Mouse (Mus musculus) midbrain, embryonic 16.5 days (tissue): ENCODE data around the gene Gm960. TPM values are rescaled to one million over a fixed set of nuclear protein-coding genes. Genes with fewer than 3 reads are reported as not detected.

Experiments
- ATAC-seq: fragments of 200-750 bp; cut with Nextera tagmentation; 2 replicates; pipeline ENCODE4 v1.8.0; 2017; ENCODE audit warnings: moderate TSS enrichment
- H3K27ac ChIP-seq: fragments of 300-500 bp; sonication (generic); 2 replicates; pipeline ENCODE4 v1.5.1; 2014; ENCODE audit warnings: mild to moderate bottlenecking, low read length, mixed read lengths
- H3K27me3 ChIP-seq: fragments of 300-500 bp; sonication (generic); 2 replicates; pipeline ENCODE4 v1.6.1; 2014; ENCODE audit warnings: low read depth, low read length, mixed read lengths; ENCODE audit not compliant: control insufficient read depth, insufficient read depth
- H3K36me3 ChIP-seq: fragments of 300-500 bp; sonication (generic); 2 replicates; pipeline ENCODE4 v1.6.1; 2014; ENCODE audit warnings: mild to moderate bottlenecking, low read length, moderate library complexity, mixed read lengths; ENCODE audit not compliant: control insufficient read depth, insufficient read depth
- H3K4me1 ChIP-seq: fragments of 300-500 bp; sonication (generic); 2 replicates; pipeline ENCODE4 v1.6.1; 2014; ENCODE audit warnings: mild to moderate bottlenecking, low read length, mixed read lengths; ENCODE audit not compliant: control insufficient read depth, insufficient read depth
- H3K4me2 ChIP-seq: fragments of 300-500 bp; sonication (generic); 2 replicates; pipeline ENCODE4 v1.6.1; 2014; ENCODE audit warnings: mild to moderate bottlenecking, low read length, mixed read lengths
- H3K4me3 ChIP-seq: fragments of 300-500 bp; sonication (generic); 2 replicates; pipeline ENCODE4 v1.5.1; 2014; ENCODE audit warnings: low read depth, mild to moderate bottlenecking, low read length, moderate library complexity, mixed read lengths
- H3K9ac ChIP-seq: fragments of 300-500 bp; sonication (generic); 2 replicates; pipeline ENCODE4 v1.6.1; 2014; ENCODE audit warnings: low read depth, low read length, mixed read lengths
- H3K9me3 ChIP-seq: fragments of 300-500 bp; sonication (generic); replicated peaks from 2 replicates; pipeline ENCODE4 v1.6.1; 2014; ENCODE audit warnings: mild to moderate bottlenecking, low read length, mixed read lengths; ENCODE audit not compliant: control insufficient read depth, poor library complexity, severe bottlenecking
- WGBS: fragments of 180-500 bp; shearing (Covaris S2); extraction: QIAGEN DNeasy Blood & Tissue Kit; methylation state at CpG from one replicate; pipeline ENCODE4 v1.1.7; 2014; 5-methylcytosine and 5-hydroxymethylcytosine counted together
- microRNA-seq: library from miRNA; unstranded; fragments of <30 nt; microRNA quantifications from one replicate; pipeline ENCODE4, GENCODE M21; 2017
- polyA plus RNA-seq: library from polyadenylated mRNA; unstranded; fragments of >200 nt; fragmentation: Nextera tagmentation; extraction: Ambion mirVana; gene quantifications from 2 replicates; pipeline ENCODE4 v1.2.1, GENCODE M21; 2015

The Gm960 gene
- polyA plus RNA-seq, 1 experiment from 2014 or later: 6.6 TPM

- H3K9me3 ChIP-seq: no peaks in the 10 kb centered on the region
- no peak overlapping the region for H3K4me3 ChIP-seq
- 87% methylated on average over 5 of the region's 5 CpGs for WGBS
- no peaks in the 10 kb centered on the region for H3K27me3 ChIP-seq
- no peaks in the 10 kb centered on the region for H3K4me1 ChIP-seq
- no peak for ATAC-seq
- H3K36me3 ChIP-seq: no peaks in the 10 kb centered on the region
- no peak overlapping the region for H3K27ac ChIP-seq
- no peak overlapping the region for H3K4me2 ChIP-seq
- H3K9ac ChIP-seq: no peak overlapping the region
These were observed 119.2 kb downstream of the Gm960 start for GRCm38 (mm10) chr19:4579296-4579695.

GRCm38 (mm10) chr19:4578799-4579198 lies 119.7 kb downstream of the Gm960 start:
- no peak overlapping the region for H3K4me3 ChIP-seq
- no peaks in the 10 kb centered on the region for H3K9me3 ChIP-seq
- no peak overlapping the region for H3K27ac ChIP-seq
- H3K36me3 ChIP-seq: no peaks in the 10 kb centered on the region
- no peaks in the 10 kb centered on the region for H3K27me3 ChIP-seq
- no peaks in the 10 kb centered on the region for H3K4me1 ChIP-seq
- 67% methylated on average over 2 of the region's 2 CpGs for WGBS
- H3K9ac ChIP-seq: no peak overlapping the region
- no peak overlapping the region for H3K4me2 ChIP-seq
- ATAC-seq: no peak

Small RNAs within 50 kb of the gene (microRNA-seq; reads per million reads assigned to microRNA genes)
- 0.69 reads per million for gene Mir6986

Other genes with a start within 250 kb of the Gm960 start
- gene Syt12, start 221.2 kb downstream of the Gm960 start, polyA plus RNA-seq: 3.2 and 5.2 TPM in 2 replicates
- gene 2010003K11Rik, start 200.1 kb downstream of the Gm960 start, polyA plus RNA-seq: not detected in 2 replicates
- 25.1 and 35.3 TPM in 2 replicates for gene Pcx, start 188.2 kb downstream of the Gm960 start, polyA plus RNA-seq
- 10.4 and 11.3 TPM in 2 replicates for gene Lrfn4, start 83.0 kb downstream of the Gm960 start, polyA plus RNA-seq
- 51.4 and 52.4 TPM in 2 replicates for gene Rce1, start 73.0 kb downstream of the Gm960 start, polyA plus RNA-seq
- gene Sptbn2, start 12.5 kb upstream of the Gm960 start, polyA plus RNA-seq: 32.2 and 32.4 TPM in 2 replicates
- gene Rbm4b, start 57.8 kb upstream of the Gm960 start, polyA plus RNA-seq: 149 and 164 TPM in 2 replicates
- 78.8 and 87.2 TPM in 2 replicates for gene Rbm4, start 95.2 kb upstream of the Gm960 start, polyA plus RNA-seq
- 19.0 and 21.2 TPM in 2 replicates for gene Gm21992, start 112.9 kb upstream of the Gm960 start, polyA plus RNA-seq
- 60.3 and 67.8 TPM in 2 replicates for gene Rbm14, start 113.0 kb upstream of the Gm960 start, polyA plus RNA-seq
- gene Ccs, start 140.7 kb upstream of the Gm960 start, polyA plus RNA-seq: 33.3 and 42.5 TPM in 2 replicates
- gene Ccdc87, start 140.7 kb upstream of the Gm960 start, polyA plus RNA-seq: 0.77 and 0.99 TPM in 2 replicates
- 85.8 and 87.4 TPM in 2 replicates for gene Ctsf, start 156.5 kb upstream of the Gm960 start, polyA plus RNA-seq
- gene Actn3, start 179.2 kb upstream of the Gm960 start, polyA plus RNA-seq: 1.9 and 2.4 TPM in 2 replicates
- gene Zdhhc24, start 180.0 kb upstream of the Gm960 start, polyA plus RNA-seq: 22.7 and 26.1 TPM in 2 replicates
- 9.6 and 9.7 TPM in 2 replicates for gene Bbs1, start 208.0 kb upstream of the Gm960 start, polyA plus RNA-seq
- gene Dpp3, start 229.6 kb upstream of the Gm960 start, polyA plus RNA-seq: 108 and 109 TPM in 2 replicates
- gene Peli3, start 244.5 kb upstream of the Gm960 start, polyA plus RNA-seq: 11.3 and 17.0 TPM in 2 replicates